Mouse (Mus musculus): Measurements from ENCODE around the gene Xylt1. TPM values are rescaled to one million over a fixed set of nuclear protein-coding genes. Genes with fewer than 3 reads are reported as not detected.

The Xylt1 gene
- polyA plus RNA-seq, 1 experiment from 2014 or later, result 2.3 TPM

GRCm38 (mm10) chr7:117382006-117382405 is 1.2 kb downstream of the Xylt1 start:
- no peaks in the 10 kb centered on the region for H3K9me3 ChIP-seq
- H3K27ac ChIP-seq, result peak overlapping the region; percentile 95
- peak overlapping the region; percentile 94 for H3K4me3 ChIP-seq
- no peak for DNase-seq (ENCODE audit: extremely low spot score, low spot score)
- peaks cover 54% of the 10 kb centered on the region for H3K4me1 ChIP-seq
- H3K27me3 ChIP-seq (ENCODE audit: poor library complexity, severe bottlenecking), result peaks cover 31% of the 10 kb centered on the region
- 0 out of 2 replicates have a peak, but pooled peaks cover 4% of the 10 kb centered on the region for H3K36me3 ChIP-seq (replicated peaks)
- WGBS, result 18% methylated on average over 2 of the region's 2 CpGs

- Histone ChIP-seq H3K4me3 (peak overlapping the region; percentile 94), H3K4me1 (peaks cover 53% of the 10 kb centered on the region)
Measured at GRCm38 (mm10) chr7:117383147-117383940, 2.6 kb downstream of the Xylt1 start.

GRCm38 (mm10) chr7:117386376-117386775 is 5.6 kb downstream of the Xylt1 start:
- no peak overlapping the region for H3K4me3 ChIP-seq
- 89% methylated on average over 4 of the region's 4 CpGs for WGBS
- peaks cover 32% of the 10 kb centered on the region for H3K4me1 ChIP-seq
- H3K36me3 ChIP-seq (replicated peaks), result peaks cover 37% of the 10 kb centered on the region
- no peaks in the 10 kb centered on the region for H3K9me3 ChIP-seq
- H3K27me3 ChIP-seq (ENCODE audit: poor library complexity, severe bottlenecking), result no peaks in the 10 kb centered on the region
- H3K27ac ChIP-seq, result no peak overlapping the region
- DNase-seq (ENCODE audit: extremely low spot score, low spot score), result no peak

More at GRCm38 (mm10) chr7:117383147-117383940, 2.6 kb downstream of the Xylt1 start:
- 70% methylated on average over 7 of the region's 7 CpGs for WGBS
- Histone ChIP-seq H3K9me3 (no peaks in the 10 kb centered on the region), H3K36me3 (replicated peaks) (peaks cover 15% of the 10 kb centered on the region), H3K27ac (peak overlapping the region; percentile 48; the same call in 1 of the 2 replicates), H3K27me3 (ENCODE audit: poor library complexity, severe bottlenecking) (peaks cover 20% of the 10 kb centered on the region)
- DNase-seq (ENCODE audit: extremely low spot score, low spot score), result peak; percentile 60

- H3K27me3 ChIP-seq (ENCODE audit: poor library complexity, severe bottlenecking), result no peaks in the 10 kb centered on the region
- peaks cover 20% of the 10 kb centered on the region for H3K4me1 ChIP-seq
- DNase-seq (ENCODE audit: extremely low spot score, low spot score), result no peak
- H3K4me3 ChIP-seq, result no peak overlapping the region
- H3K36me3 ChIP-seq (replicated peaks), result peaks cover 44% of the 10 kb centered on the region
- H3K27ac ChIP-seq, result no peak overlapping the region
- no peaks in the 10 kb centered on the region for H3K9me3 ChIP-seq
- WGBS, result 93% methylated on average over 9 of the region's 9 CpGs
Measured at GRCm38 (mm10) chr7:117388284-117388988, 7.7 kb downstream of the Xylt1 start.

GRCm38 (mm10) chr7:117389048-117389447 is 8.3 kb downstream of the Xylt1 start:
- Histone ChIP-seq H3K27me3 (ENCODE audit: poor library complexity, severe bottlenecking) (no peaks in the 10 kb centered on the region), H3K4me1 (peaks cover 17% of the 10 kb centered on the region), H3K27ac (no peak overlapping the region), H3K4me3 (no peak overlapping the region), H3K36me3 (replicated peaks) (peaks cover 44% of the 10 kb centered on the region), H3K9me3 (no peaks in the 10 kb centered on the region)
- DNase-seq (ENCODE audit: extremely low spot score, low spot score), result no peak
- 92% methylated on average over 3 of the region's 3 CpGs for WGBS

- H3K9me3 ChIP-seq, result no peaks in the 10 kb centered on the region
- no peak for DNase-seq (ENCODE audit: extremely low spot score, low spot score)
- no peak overlapping the region for H3K4me3 ChIP-seq
- H3K27me3 ChIP-seq (ENCODE audit: poor library complexity, severe bottlenecking), result no peaks in the 10 kb centered on the region
- H3K27ac ChIP-seq, result no peak overlapping the region
- peaks cover 25% of the 10 kb centered on the region for H3K4me1 ChIP-seq
- 86% methylated on average over 13 of the region's 13 CpGs for WGBS
- H3K36me3 ChIP-seq (replicated peaks), result peaks cover 35% of the 10 kb centered on the region
Measured at GRCm38 (mm10) chr7:117392863-117393569, 12.2 kb downstream of the Xylt1 start.

GRCm38 (mm10) chr7:117393976-117394375 is 13.2 kb downstream of the Xylt1 start:
- WGBS, result 85% methylated on average over 4 of the region's 4 CpGs

GRCm38 (mm10) chr7:117394380-117394779 is 13.6 kb downstream of the Xylt1 start:
- WGBS, result 92% methylated on average over 6 of the region's 6 CpGs
- H3K36me3 ChIP-seq (replicated peaks), result peaks cover 40% of the 10 kb centered on the region
- H3K27ac ChIP-seq, result no peak overlapping the region

More at GRCm38 (mm10) chr7:117393976-117394375, 13.2 kb downstream of the Xylt1 start:
- H3K27ac ChIP-seq, result no peak overlapping the region
- 0 out of 2 replicates have a peak, but pooled peaks cover 3% of the 10 kb centered on the region for H3K9me3 ChIP-seq
- H3K36me3 ChIP-seq (replicated peaks), result peaks cover 37% of the 10 kb centered on the region
- peaks cover 25% of the 10 kb centered on the region for H3K4me1 ChIP-seq
- DNase-seq (ENCODE audit: extremely low spot score, low spot score), result no peak
- no peaks in the 10 kb centered on the region for H3K27me3 ChIP-seq (ENCODE audit: poor library complexity, severe bottlenecking)
- no peak overlapping the region for H3K4me3 ChIP-seq

GRCm38 (mm10) chr7:117395511-117395910 is 14.7 kb downstream of the Xylt1 start:
- Histone ChIP-seq H3K4me1 (peaks cover 25% of the 10 kb centered on the region), H3K9me3 (0 out of 2 replicates have a peak, but pooled peaks cover 3% of the 10 kb centered on the region), H3K27ac (no peak overlapping the region), H3K36me3 (replicated peaks) (peaks cover 29% of the 10 kb centered on the region), H3K27me3 (ENCODE audit: poor library complexity, severe bottlenecking) (no peaks in the 10 kb centered on the region), H3K4me3 (no peak overlapping the region)
- 86% methylated on average over 6 of the region's 6 CpGs for WGBS
- DNase-seq (ENCODE audit: extremely low spot score, low spot score), result no peak

More at GRCm38 (mm10) chr7:117394380-117394779, 13.6 kb downstream of the Xylt1 start:
- peaks cover 25% of the 10 kb centered on the region for H3K4me1 ChIP-seq
- H3K27me3 ChIP-seq (ENCODE audit: poor library complexity, severe bottlenecking), result no peaks in the 10 kb centered on the region
- H3K9me3 ChIP-seq, result 0 out of 2 replicates have a peak, but pooled peaks cover 3% of the 10 kb centered on the region
- no peak overlapping the region for H3K4me3 ChIP-seq
- no peak for DNase-seq (ENCODE audit: extremely low spot score, low spot score)

- 0 out of 2 replicates have a peak, but pooled peaks cover 3% of the 10 kb centered on the region for H3K9me3 ChIP-seq
- peaks cover 18% of the 10 kb centered on the region for H3K36me3 ChIP-seq (replicated peaks)
- no peak for DNase-seq (ENCODE audit: extremely low spot score, low spot score)
- H3K27me3 ChIP-seq (ENCODE audit: poor library complexity, severe bottlenecking), result no peaks in the 10 kb centered on the region
- no peak overlapping the region for H3K4me3 ChIP-seq
- WGBS, result 91% methylated on average over 6 of the region's 6 CpGs
- H3K4me1 ChIP-seq, result peaks cover 33% of the 10 kb centered on the region
- H3K27ac ChIP-seq, result no peak overlapping the region
Measured at GRCm38 (mm10) chr7:117397877-117398276, 17.1 kb downstream of the Xylt1 start.

- no peak overlapping the region for H3K27ac ChIP-seq
- H3K27me3 ChIP-seq (ENCODE audit: poor library complexity, severe bottlenecking), result no peaks in the 10 kb centered on the region
- 0 out of 2 replicates have a peak, but pooled peaks cover 3% of the 10 kb centered on the region for H3K9me3 ChIP-seq
- peaks cover 17% of the 10 kb centered on the region for H3K36me3 ChIP-seq (replicated peaks)
- 89% methylated on average over 5 of the region's 5 CpGs for WGBS
- no peak for DNase-seq (ENCODE audit: extremely low spot score, low spot score)
- peaks cover 25% of the 10 kb centered on the region; the same call in 1 of the 2 replicates for H3K4me1 ChIP-seq
- H3K4me3 ChIP-seq, result no peak overlapping the region
Measured at GRCm38 (mm10) chr7:117399971-117400370, 19.2 kb downstream of the Xylt1 start.

- H3K36me3 ChIP-seq (replicated peaks), result peaks cover 16% of the 10 kb centered on the region
- H3K9me3 ChIP-seq, result 0 out of 2 replicates have a peak, but pooled peaks cover 3% of the 10 kb centered on the region
- H3K27me3 ChIP-seq (ENCODE audit: poor library complexity, severe bottlenecking), result no peaks in the 10 kb centered on the region
- WGBS, result 88% methylated on average over 4 of the region's 4 CpGs
- H3K27ac ChIP-seq, result peak overlapping the region; percentile 20; the same call in 1 of the 2 replicates
- no peak overlapping the region for H3K4me3 ChIP-seq
- H3K4me1 ChIP-seq, result peaks cover 22% of the 10 kb centered on the region; the same call in 1 of the 2 replicates
- DNase-seq (ENCODE audit: extremely low spot score, low spot score), result no peak
Measured at GRCm38 (mm10) chr7:117401581-117401980, 20.8 kb downstream of the Xylt1 start.
